Mouse (Mus musculus) midbrain, embryonic 11.5 days (tissue): ENCODE measurements around the gene Zcchc14. TPM values are rescaled to one million over a fixed set of nuclear protein-coding genes. Genes with fewer than 3 reads are reported as not detected.
A peak's percentile ranks its signal among the peaks of the same experiment; 100 is the strongest.

Experiments
- ATAC-seq: fragments of 200-750 bp; cut with Nextera tagmentation; 2 replicates; pipeline ENCODE4 v1.8.0; 2017; ENCODE audit warnings: moderate TSS enrichment, moderate library complexity; ENCODE audit not compliant: low FRiP score
- DNase-seq: peaks from one replicate; pipeline ENCODE4 v3.0.0; 2015; ENCODE audit warnings: low spot score; ENCODE audit errors: missing footprints
- H3K27ac ChIP-seq: fragments of 300-500 bp; sonication (generic); 2 replicates; pipeline ENCODE4 v1.5.1; 2014; ENCODE audit warnings: low read depth, low read length
- H3K27me3 ChIP-seq: fragments of 300-500 bp; sonication (generic); 2 replicates; pipeline ENCODE4 v1.6.1; 2014; ENCODE audit warnings: mild to moderate bottlenecking, low read length, moderate library complexity, mixed read lengths; ENCODE audit not compliant: control insufficient read depth, insufficient read depth
- H3K36me3 ChIP-seq: fragments of 300-500 bp; sonication (generic); 2 replicates; pipeline ENCODE4 v1.6.1; 2014; ENCODE audit warnings: mild to moderate bottlenecking, low read length, moderate library complexity, mixed read lengths; ENCODE audit not compliant: control insufficient read depth, insufficient read depth
- H3K4me1 ChIP-seq: fragments of 300-500 bp; sonication (generic); 2 replicates; pipeline ENCODE4 v1.6.1; 2014; ENCODE audit warnings: low read length; ENCODE audit not compliant: control insufficient read depth, insufficient read depth
- H3K4me2 ChIP-seq: fragments of 300-500 bp; sonication (generic); 2 replicates; pipeline ENCODE4 v1.6.1; 2014; ENCODE audit warnings: mild to moderate bottlenecking, moderate library complexity
- H3K4me3 ChIP-seq: fragments of 300-500 bp; sonication (generic); 2 replicates; pipeline ENCODE4 v1.5.1; 2014; ENCODE audit warnings: low read depth, low read length
- H3K9ac ChIP-seq: fragments of 300-500 bp; sonication (generic); 2 replicates; pipeline ENCODE4 v1.6.1; 2014; ENCODE audit warnings: low read length
- H3K9me3 ChIP-seq: fragments of 300-500 bp; sonication (generic); 2 replicates; pipeline ENCODE4 v1.6.1; 2016; ENCODE audit warnings: low read length; ENCODE audit not compliant: control insufficient read depth
- WGBS: fragments of 180-500 bp; shearing (Covaris S2); extraction: QIAGEN DNeasy Blood & Tissue Kit; methylation state at CpG from one replicate; pipeline ENCODE4 v1.1.7; 2014; 5-methylcytosine and 5-hydroxymethylcytosine counted together
- polyA plus RNA-seq: library from polyadenylated mRNA; unstranded; fragments of >200 nt; fragmentation: Nextera tagmentation; extraction: Ambion mirVana; gene quantifications from 2 replicates; pipeline ENCODE4 v1.2.1, GENCODE M21; 2014

The Zcchc14 gene
- polyA plus RNA-seq, 1 experiment from 2014 or later: 22.7 TPM

DNA sequence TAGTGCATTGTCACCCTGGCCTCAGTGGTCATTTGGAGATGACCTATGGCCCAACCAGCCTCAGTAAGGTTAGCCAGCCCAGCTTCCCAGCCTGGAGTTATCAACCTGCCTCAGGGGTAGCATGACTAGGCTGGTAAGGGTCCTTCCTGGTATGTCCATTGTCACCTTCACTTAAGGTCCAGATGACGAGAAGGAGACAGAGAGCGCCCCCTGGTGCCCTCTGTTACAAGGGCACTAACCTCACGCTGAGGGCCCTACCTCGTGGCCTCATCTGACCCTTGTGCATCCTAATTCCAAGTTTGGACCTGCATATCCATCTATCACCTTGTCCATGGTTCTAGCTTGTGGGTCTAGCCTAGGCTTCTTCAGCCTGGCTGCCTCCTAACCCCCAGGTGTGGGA is 32.7 kb upstream of the Zcchc14 start:
- Histone ChIP-seq H3K27ac (no peak overlapping the region), H3K9ac (no peak overlapping the region), H3K4me1 (peaks cover 13% of the 10 kb centered on the region), H3K36me3 (no peaks in the 10 kb centered on the region), H3K4me3 (no peak overlapping the region), H3K9me3 (no peaks in the 10 kb centered on the region), H3K27me3 (no peaks in the 10 kb centered on the region), H3K4me2 (no peak overlapping the region)
- WGBS: 21% methylated on average over 4 of the region's 4 CpGs
- ATAC-seq (no peak), DNase-seq (peak; percentile 91)

DNA sequence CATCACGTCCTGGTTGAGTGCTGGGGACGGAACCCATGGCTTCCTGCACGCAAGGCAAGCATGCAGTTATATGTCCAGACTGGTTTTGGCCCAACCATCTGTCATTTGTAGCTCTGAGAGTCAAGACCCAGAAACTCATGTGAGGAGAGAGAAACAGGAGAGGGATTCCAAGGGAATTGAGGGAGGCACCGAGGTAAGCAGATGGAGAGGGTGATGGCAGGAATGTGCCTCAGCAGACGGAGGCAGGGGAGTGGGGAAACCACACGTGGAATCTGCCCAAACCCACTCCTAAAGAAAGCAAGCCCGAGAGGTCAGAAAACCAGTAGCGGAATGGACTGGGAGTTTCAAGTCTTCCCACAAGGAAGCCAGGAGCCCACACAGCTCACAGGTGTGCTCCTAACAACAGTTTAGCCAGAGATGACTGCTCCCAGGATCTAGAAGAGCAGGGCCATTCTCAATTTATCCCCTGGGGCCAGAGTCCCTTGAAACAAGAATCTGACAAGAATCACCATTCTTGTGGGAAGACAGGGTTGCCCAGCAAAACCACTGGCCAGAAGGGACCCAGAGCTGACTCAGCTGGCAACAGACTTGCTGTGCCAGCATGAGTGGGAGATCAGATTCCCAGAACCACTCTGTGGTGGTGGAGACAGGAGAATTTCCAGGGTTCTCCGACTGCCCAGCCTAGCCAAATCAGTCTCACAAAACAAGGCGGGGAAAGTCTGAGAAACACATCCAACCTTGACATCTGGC is 30.6 kb upstream of the Zcchc14 start:
- ATAC-seq (no peak), DNase-seq (no peak)
- 86% methylated on average over 10 of the region's 10 CpGs for WGBS
- Histone ChIP-seq H3K4me2 (no peak overlapping the region), H3K4me1 (peaks cover 9% of the 10 kb centered on the region), H3K27ac (no peak overlapping the region), H3K4me3 (no peak overlapping the region), H3K9ac (no peak overlapping the region), H3K27me3 (no peaks in the 10 kb centered on the region), H3K36me3 (no peaks in the 10 kb centered on the region), H3K9me3 (no peaks in the 10 kb centered on the region)

DNA sequence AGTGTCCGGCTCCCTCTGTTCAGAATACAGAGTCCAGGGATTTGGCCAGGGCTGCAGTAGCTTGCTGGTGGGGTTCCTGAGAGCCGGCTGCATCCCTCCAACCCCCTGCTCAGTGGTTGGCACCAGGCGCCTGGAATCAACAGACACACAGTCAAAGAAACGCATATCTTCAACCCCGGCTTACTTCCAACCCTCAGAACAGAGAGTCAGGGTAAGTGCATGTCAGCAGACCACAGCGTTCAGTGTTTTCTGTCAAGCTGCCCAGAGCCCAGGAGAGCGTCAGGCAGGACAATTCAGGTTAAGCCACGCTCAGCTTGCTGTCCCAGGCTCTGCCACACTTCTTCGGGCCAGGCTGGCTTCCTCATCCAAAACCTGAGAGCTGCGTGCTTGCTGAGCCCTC is 28.8 kb upstream of the Zcchc14 start:
- Histone ChIP-seq H3K36me3 (no peaks in the 10 kb centered on the region), H3K4me1 (no peaks in the 10 kb centered on the region), H3K9me3 (no peaks in the 10 kb centered on the region), H3K9ac (no peak overlapping the region), H3K27ac (no peak overlapping the region), H3K4me3 (no peak overlapping the region), H3K4me2 (no peak overlapping the region), H3K27me3 (no peaks in the 10 kb centered on the region)
- DNase-seq: no peak
- ATAC-seq: no peak
- 60% methylated on average over 10 of the region's 10 CpGs for WGBS

DNA sequence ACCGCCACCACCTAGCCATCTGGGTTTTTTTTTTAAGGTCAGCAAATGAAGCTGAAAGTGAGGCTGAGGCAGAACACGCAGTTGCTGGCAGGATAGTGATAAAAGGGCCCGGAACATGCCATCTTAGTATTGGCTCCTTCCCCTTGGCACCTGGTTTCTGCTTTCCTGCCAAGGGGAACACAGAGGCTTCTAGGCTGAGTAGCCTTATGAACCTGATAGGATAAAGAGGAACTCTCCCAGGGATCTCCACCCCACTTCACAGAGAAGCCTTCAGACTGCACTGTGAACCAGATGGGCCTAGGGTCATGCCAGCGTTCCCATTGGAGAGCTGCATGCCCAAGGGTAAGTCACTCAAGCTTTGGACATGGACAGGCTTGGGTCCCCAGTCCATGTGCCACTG is 28.2 kb upstream of the Zcchc14 start:
- 90% methylated on average over 4 of the region's 4 CpGs for WGBS
- no peak overlapping the region for H3K4me3 ChIP-seq
- H3K9ac ChIP-seq: no peak overlapping the region
- no peak for ATAC-seq
- no peak for DNase-seq
- H3K27ac ChIP-seq: no peak overlapping the region
- H3K36me3 ChIP-seq: no peaks in the 10 kb centered on the region
- no peaks in the 10 kb centered on the region for H3K4me1 ChIP-seq
- H3K9me3 ChIP-seq: no peaks in the 10 kb centered on the region
- no peak overlapping the region for H3K4me2 ChIP-seq
- no peaks in the 10 kb centered on the region for H3K27me3 ChIP-seq

DNA sequence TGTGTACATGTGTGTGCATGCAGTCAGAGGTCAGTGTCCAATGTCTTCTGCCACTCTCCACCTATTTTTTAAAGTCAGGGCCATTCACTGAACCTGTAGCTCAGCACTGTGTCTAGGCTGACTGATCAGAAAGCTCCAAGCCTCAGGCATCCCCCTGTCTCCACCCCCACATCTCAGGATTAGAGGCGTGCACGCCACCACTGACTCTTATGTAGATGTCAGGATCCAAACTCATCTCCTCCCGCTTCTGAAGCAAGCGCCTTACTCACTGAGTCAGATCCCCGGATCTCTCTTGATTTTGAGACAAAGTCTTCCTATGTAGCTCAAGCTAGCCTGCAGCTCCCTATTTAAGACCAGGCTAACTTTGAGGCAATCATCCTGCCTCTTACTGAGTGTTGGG is 26.0 kb upstream of the Zcchc14 start:
- H3K27me3 ChIP-seq: no peaks in the 10 kb centered on the region
- no peaks in the 10 kb centered on the region for H3K9me3 ChIP-seq
- no peak overlapping the region for H3K9ac ChIP-seq
- H3K4me1 ChIP-seq: no peaks in the 10 kb centered on the region
- DNase-seq: no peak
- WGBS: 67% methylated on average over 5 of the region's 5 CpGs
- no peak overlapping the region for H3K27ac ChIP-seq
- ATAC-seq: no peak
- no peaks in the 10 kb centered on the region for H3K36me3 ChIP-seq
- H3K4me2 ChIP-seq: no peak overlapping the region
- no peak overlapping the region for H3K4me3 ChIP-seq

DNA sequence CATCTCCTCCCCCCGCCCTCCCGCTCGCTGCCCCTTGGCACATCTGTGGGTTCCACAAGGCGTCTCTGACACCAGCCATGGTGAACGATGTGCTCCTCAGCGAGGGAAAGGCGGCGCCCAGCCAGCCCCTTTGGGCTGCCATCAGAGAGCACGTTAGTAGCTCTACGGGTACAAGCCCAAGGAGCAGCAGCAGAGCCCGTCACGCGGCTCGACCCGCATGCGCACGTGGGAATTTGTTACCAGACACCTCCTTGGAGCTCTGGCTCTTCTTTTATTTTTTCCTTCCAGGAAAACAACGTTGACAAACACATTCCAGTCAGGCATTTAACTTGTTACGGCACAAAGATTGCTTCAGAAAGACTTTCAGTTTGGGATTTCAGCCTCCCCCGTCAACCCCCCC is 23.0 kb upstream of the Zcchc14 start:
- no peaks in the 10 kb centered on the region for H3K9me3 ChIP-seq
- WGBS: 71% methylated on average over 20 of the region's 20 CpGs
- no peak overlapping the region for H3K4me3 ChIP-seq
- H3K9ac ChIP-seq: no peak overlapping the region
- no peak for ATAC-seq
- H3K27ac ChIP-seq: no peak overlapping the region
- no peaks in the 10 kb centered on the region for H3K36me3 ChIP-seq
- no peaks in the 10 kb centered on the region for H3K27me3 ChIP-seq
- H3K4me2 ChIP-seq: no peak overlapping the region
- DNase-seq: no peak
- no peaks in the 10 kb centered on the region for H3K4me1 ChIP-seq

DNA sequence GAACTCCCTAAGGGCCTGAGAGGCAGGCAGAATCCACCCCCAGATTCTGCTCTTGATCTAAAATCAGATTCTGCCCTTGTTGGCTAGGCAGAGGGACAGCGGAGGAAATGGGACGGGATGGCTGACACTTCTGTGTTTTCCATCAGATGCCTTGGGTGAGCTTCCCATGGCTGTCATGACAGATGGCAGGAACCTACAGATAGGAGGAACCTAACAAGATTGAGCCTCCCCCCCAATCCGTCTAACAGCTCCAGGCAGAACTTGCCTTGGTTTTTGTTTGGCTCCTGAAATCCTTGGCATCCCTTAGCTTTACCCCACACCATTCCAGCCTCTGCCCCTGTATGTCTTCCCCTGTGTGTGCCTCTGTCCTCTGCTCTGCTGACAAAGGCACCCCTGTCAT is 22.5 kb upstream of the Zcchc14 start:
- H3K9ac ChIP-seq: no peak overlapping the region
- 78% methylated on average over 3 of the region's 3 CpGs for WGBS
- no peak overlapping the region for H3K4me3 ChIP-seq
- no peak overlapping the region for H3K27ac ChIP-seq
- no peaks in the 10 kb centered on the region for H3K4me1 ChIP-seq
- ATAC-seq (no peak), DNase-seq (no peak)
- H3K9me3 ChIP-seq: no peaks in the 10 kb centered on the region
- no peak overlapping the region for H3K4me2 ChIP-seq
- H3K27me3 ChIP-seq: no peaks in the 10 kb centered on the region
- no peaks in the 10 kb centered on the region for H3K36me3 ChIP-seq

DNA sequence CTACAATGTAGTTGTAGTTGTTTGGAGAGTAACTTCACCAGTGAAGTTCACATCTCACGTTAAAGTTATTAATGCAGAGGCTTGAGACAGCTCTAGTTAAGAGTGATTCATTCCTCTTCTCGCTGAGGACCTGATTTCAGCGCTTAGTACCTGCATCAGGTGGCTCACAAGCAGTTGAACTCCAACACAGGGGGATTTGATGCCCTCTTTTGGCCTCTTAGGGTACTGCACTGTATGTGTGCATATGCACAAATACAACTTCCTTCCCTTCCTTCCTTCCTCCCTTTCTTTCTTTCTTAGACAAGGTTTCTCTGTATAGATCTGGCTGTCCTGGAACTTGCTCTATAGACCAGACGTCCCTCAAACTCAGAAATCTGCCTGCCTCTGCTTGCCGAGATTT is 21.8 kb upstream of the Zcchc14 start:
- Histone ChIP-seq H3K27me3 (no peaks in the 10 kb centered on the region), H3K9me3 (no peaks in the 10 kb centered on the region), H3K27ac (no peak overlapping the region), H3K9ac (no peak overlapping the region), H3K36me3 (no peaks in the 10 kb centered on the region), H3K4me1 (no peaks in the 10 kb centered on the region), H3K4me2 (no peak overlapping the region), H3K4me3 (no peak overlapping the region)
- DNase-seq (no peak), ATAC-seq (no peak)
- 61% methylated on average over 5 of the region's 5 CpGs for WGBS

DNA sequence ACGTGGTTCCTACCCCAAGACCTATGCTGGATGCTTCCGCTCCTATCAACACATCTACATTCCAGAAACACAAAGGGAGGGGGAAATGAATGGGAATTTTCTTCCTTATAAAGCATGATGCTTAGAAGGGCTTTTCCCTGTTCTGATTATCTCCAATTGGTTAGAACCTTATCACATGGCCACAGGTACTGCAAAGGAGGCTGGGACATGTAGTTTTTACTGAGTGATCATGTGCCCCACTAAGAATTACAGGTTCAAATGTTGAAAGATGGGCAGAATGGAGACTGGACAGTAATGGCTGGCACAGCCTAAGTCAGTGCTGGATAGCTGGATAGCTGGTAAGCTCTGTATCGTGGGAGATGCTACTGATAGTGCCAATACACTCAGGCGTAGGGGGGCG is 21.2 kb upstream of the Zcchc14 start:
- Histone ChIP-seq H3K36me3 (no peaks in the 10 kb centered on the region), H3K27ac (no peak overlapping the region), H3K9ac (no peak overlapping the region), H3K4me1 (0 out of 2 replicates have a peak, but pooled peaks cover 2% of the 10 kb centered on the region), H3K9me3 (no peaks in the 10 kb centered on the region), H3K27me3 (no peaks in the 10 kb centered on the region), H3K4me2 (no peak overlapping the region), H3K4me3 (no peak overlapping the region)
- DNase-seq (no peak), ATAC-seq (peak; percentile 44; the same call in 1 of the 2 replicates)
- 85% methylated on average over 5 of the region's 5 CpGs for WGBS
